Mouse (Mus musculus) left cerebral cortex, postnatal 14 days (tissue): ENCODE results near the gene Dlst. TPM values are rescaled to one million over a fixed set of nuclear protein-coding genes. Genes with fewer than 3 reads are reported as not detected.

Source experiments
- DNase-seq, 2 experiments: peaks; one replicate each; pipeline ENCODE4 v3.0.0; 2021 to 2022; ENCODE audit warnings: low spot score in 2 of 2, mixed read lengths in 1 of 2
- intact Hi-C: fragments of 180-260 bp; cut with DNase I; formaldehyde crosslinking; loops from one replicate; pipeline ENCODE4 v1.15.1; 2025
- long read RNA-seq, 2 experiments: library from polyadenylated mRNA; stranded (forward); transcript quantifications; one replicate each; pipeline ENCODE4 v2.0.0; 2021
- total RNA-seq, 2 experiments: library from RNA; stranded (reverse); gene quantifications; 2 replicates each; pipeline ENCODE4 v1.2.3; 2021

The Dlst gene
- total RNA-seq: 100 to 1,000 TPM; 173 TPM
- long read RNA-seq, experiment 1, transcript Dlst-201 (15 exons, 2,764 nt): major isoform, 37 of 78 reads
- long read RNA-seq, experiment 1, partial matches to known transcripts: 34 of 78 reads
- long read RNA-seq, experiment 1, other reads (novel, unspliced or antisense): 7 of 78 reads
- long read RNA-seq, experiment 2, transcript Dlst-201 (15 exons, 2,764 nt): major isoform, 43 of 94 reads
- long read RNA-seq, experiment 2, partial matches to known transcripts: 37 of 94 reads
- long read RNA-seq, experiment 2, other reads (novel, unspliced or antisense): 9 of 94 reads

- intact Hi-C loops: no loop called here
- peak; percentile 88 to 90 for DNase-seq
Observed at GRCm38 (mm10) chr12:85110698-85111592, at the start of gene Dlst, which contains the start of gene Prox2. Dlst (plus strand) TSS chr12:85110833. Prox2 (minus strand) TSS chr12:85110759.

GRCm38 (mm10) chr12:85071043-85071442, 39.6 kb upstream of the Dlst start:
- intact Hi-C loops: no loop called here
- DNase-seq: no peak

- intact Hi-C loops: no loop called here
- peak in 1 of 2 experiments; percentile 67 for DNase-seq
Observed at GRCm38 (mm10) chr12:85077100-85077499, 33.5 kb upstream of the Dlst start.

DNA sequence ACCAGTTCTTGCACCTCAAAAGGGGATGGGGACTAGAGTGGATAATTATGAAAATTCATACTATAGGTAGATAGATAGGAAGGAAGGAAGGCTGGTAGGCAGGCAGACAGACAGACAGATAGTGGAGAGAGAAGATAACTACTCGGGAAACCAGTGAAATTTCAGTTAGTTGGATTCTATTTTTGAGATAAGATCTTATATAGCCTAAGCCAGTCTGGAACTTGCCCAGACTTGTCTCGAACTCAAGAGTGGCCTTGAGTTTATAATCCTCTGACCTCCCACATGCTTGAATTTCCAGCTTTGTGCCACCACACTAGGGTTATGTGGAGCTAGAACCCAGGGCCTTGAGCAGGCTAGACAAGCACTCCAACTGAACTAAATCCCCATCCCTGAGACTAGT, 26.4 kb upstream of the Dlst start:
- no peak for DNase-seq
- intact Hi-C loops: no loop called here

DNA sequence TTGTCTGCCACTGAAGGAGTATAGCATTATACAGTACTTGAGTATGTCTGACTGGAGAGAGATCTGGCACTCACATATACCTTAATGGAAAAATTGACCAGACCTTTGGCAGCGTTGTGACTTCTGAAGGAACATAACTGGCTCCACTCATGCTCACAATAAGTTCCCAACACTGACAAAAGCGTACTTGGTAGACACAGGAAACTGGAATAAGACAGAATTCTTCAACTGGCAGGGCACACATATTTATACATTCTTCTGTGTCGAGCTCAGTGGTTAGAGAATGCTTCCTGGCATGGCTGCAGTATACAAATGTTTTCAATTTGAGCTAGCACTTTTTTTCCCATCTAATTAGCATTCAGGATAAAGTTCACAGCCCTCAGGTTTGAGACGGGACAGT, 25.7 kb upstream of the Dlst start:
- intact Hi-C loops: no loop called here
- DNase-seq: no peak

DNA sequence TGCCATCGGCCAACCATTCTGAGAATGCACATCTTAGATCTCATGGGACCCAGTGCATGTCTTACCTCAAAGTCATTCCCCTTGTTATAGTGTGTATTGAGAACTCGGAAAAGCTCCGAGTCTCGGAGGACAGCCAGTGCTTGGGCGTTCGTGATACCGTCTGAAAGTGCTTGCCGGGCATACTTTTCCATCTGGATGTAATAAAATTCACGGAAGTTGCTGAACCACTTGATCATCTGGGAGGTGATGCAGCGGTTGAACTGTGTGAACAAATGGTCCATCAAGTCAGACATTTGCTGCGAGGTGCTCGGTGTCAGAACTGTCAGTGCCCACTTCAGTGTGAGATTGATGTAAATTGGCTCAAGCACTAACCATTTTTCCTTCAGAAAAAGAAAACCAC, 22.8 kb upstream of the Dlst start:
- intact Hi-C loops: no loop called here
- no peak for DNase-seq

DNA sequence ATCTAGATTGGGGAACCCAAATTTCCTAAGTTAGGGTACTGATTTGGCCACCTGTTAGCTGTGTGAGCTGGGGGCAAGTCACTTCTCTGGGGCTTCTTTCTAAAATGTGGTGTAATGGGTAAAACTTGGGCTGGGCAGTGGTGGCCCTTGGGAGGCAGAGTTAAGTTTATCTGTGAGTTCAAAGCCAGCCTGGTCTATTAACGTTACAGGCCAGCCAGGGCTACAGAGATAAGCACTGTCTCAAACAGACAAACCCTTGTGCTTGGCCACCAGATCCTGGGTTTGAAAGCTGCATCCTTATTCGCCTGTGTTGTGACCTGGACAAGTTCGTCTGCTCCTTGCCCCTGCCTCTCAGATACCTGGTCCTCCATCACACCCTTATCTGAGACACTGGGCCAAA, 19.4 kb upstream of the Dlst start:
- no peak for DNase-seq
- intact Hi-C loops: no loop called here

- intact Hi-C loops: no loop called here
- peak; percentile 66 to 72 for DNase-seq
Observed at GRCm38 (mm10) chr12:85092214-85092613, 18.4 kb upstream of the Dlst start.

GRCm38 (mm10) chr12:85094010-85094409, 16.6 kb upstream of the Dlst start:
- intact Hi-C loops: no loop called here
- peak; percentile 57 for DNase-seq

DNA sequence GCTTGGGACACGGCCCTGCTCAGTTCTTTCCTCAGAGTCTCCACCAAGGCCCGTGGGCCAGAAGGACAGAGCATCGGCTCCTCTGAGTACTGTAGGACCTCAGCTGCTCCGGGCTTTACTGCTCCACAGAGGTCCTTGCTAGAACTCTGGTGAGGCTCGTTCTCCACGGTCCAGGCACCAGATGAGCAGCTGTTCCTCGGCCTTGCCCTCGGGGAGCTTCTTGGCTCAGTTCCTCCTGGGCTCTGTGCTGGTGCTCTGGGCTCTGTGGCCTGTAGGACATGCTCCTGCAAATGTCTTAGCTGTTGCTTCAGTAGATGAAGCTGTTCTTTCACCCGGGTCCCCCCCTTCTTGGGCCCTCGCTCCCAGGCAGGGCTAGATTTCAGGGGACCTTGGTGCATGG, 15.9 kb upstream of the Dlst start:
- intact Hi-C loops: no loop called here
- DNase-seq: no peak

DNA sequence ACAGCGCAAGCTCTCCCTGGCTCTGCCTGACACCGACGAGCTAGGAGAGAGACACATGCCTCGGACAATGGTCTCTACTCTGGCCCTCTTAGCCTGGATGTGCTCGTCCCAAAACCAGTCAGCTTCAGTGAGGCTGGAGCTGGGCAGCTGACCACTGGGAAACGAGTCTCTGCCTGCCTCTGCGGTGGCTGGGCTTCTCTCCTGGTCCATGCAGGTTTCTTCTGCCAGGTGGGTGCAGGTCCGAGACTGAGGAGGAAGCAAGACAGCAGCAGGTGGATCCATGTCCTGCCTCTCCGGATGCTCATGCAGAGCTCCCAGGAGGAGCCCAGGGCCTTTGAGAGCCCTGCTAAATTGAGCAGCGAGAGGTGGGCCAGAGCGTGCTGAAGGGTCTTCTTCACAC, 15.5 kb upstream of the Dlst start:
- intact Hi-C loops: no loop called here
- DNase-seq: no peak

DNA sequence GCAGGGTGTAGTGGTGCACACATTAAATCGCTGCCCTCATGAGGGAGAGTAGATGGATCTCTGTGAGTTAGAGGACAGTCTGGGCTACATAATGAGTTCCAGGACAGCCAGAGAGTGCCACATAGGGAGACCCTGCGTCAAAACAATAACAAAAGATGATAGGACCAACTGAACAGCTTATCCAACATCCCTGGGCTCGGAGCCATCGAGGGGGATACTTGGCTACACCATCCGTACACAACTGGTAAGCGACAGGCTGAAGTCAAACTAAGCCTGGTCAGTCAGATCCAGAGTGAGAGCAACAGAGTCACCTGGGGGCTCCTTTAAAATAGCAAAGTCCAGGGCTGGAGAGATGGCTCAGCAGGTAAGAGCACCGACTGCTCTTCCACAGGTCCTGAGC, 14.8 kb upstream of the Dlst start:
- no peak for DNase-seq
- intact Hi-C loops: no loop called here

DNA sequence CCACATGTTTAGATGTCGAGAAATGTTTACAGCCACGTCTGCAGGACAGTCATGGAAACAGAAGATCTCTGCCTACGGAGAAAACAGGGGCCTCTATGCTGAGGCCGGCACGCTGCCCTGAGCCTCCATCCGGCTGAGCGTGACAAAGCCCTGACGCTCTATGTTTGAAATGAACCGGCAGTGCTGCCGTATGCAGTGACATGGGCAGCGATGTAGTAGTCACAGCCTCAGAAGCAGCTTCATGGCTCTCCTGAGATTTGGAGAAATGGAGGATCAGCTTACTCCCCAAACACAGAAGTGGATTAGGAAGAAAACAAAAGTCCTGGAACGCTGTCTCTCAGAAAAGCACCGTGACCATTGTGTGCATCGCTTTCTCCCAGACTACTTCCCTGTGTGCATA, 9.6 kb upstream of the Dlst start:
- DNase-seq: no peak
- intact Hi-C loops: no loop called here

GRCm38 (mm10) chr12:85101521-85102106, 9.0 kb upstream of the Dlst start:
- intact Hi-C loops: no loop called here

DNA sequence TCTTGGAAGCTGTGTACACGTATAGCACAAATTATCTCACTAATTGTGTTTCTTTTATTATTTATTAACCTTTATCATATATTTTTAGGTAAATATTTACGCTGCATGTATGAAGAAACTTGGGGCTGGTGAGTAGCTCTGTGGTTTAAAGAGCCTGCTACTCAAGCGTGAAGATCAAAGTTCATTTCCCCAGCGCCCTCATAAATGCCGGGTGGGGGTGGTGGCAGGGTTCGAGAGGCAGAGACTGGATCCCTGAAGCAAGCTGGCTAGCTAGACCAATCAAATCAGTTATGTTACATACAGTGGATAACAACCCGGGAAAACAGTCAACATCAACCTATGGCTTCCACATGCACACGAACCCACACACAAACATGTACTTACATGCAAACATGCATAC, 7.5 kb upstream of the Dlst start:
- no peak for DNase-seq
- intact Hi-C loops: no loop called here

More at GRCm38 (mm10) chr12:85101521-85102106, 9.0 kb upstream of the Dlst start:
- DNase-seq: no peak

GRCm38 (mm10) chr12:85104789-85105188, 5.8 kb upstream of the Dlst start:
- DNase-seq: no peak
- intact Hi-C loops: no loop called here

- DNase-seq: no peak
- intact Hi-C loops: no loop called here
Observed at GRCm38 (mm10) chr12:85106292-85106691, 4.3 kb upstream of the Dlst start.

DNA sequence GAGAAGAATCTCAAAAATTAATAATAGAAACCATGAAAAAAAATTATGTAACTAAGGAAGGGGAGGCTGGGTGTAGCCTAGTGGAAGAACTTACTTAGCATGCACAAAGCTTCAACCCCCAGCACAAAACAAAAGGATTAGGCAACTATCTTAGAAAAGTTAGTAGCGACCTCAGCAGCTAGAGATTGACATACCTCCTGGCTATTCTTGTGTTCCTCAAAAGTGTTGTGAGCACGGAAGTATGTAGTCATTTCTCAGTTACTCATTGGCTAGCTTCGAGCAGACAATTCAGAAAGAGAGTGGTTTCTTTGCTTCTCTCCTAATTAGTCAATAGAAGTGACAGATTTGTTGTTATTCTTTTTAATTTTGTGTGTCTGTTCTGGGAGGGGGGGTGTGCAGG, 2.0 kb upstream of the Dlst start:
- intact Hi-C loops: no loop called here
- DNase-seq: no peak

GRCm38 (mm10) chr12:85109426-85109825, 1.2 kb upstream of the Dlst start:
- intact Hi-C loops: no loop called here
- DNase-seq: no peak

- intact Hi-C loops: no loop called here
- DNase-seq: no peak
Observed at GRCm38 (mm10) chr12:85110011-85110697, 479 bp upstream of the Dlst start.
